Mouse (Mus musculus) left cerebral cortex, postnatal 14 days (tissue): ENCODE results near the gene Lars2. TPM values are rescaled to one million over a fixed set of nuclear protein-coding genes. Genes with fewer than 3 reads are reported as not detected.
"Not testable (repeated sequence)": the region's sequence is repeated elsewhere in the genome, so short reads cannot be mapped to it uniquely, and the experiment has no call there.

Source experiments
- DNase-seq, 2 experiments: peaks; one replicate each; pipeline ENCODE4 v3.0.0; 2021 to 2022; ENCODE audit warnings: low spot score in 2 of 2, mixed read lengths in 1 of 2
- intact Hi-C: fragments of 180-260 bp; cut with DNase I; formaldehyde crosslinking; loops from one replicate; pipeline ENCODE4 v1.15.1; 2025
- total RNA-seq, 2 experiments: library from RNA; stranded (reverse); gene quantifications; 2 replicates each; pipeline ENCODE4 v1.2.3; 2021

Lars2 gene
- total RNA-seq, 2 experiments from 2014 or later, result 29.7 to 35.2 TPM

DNA sequence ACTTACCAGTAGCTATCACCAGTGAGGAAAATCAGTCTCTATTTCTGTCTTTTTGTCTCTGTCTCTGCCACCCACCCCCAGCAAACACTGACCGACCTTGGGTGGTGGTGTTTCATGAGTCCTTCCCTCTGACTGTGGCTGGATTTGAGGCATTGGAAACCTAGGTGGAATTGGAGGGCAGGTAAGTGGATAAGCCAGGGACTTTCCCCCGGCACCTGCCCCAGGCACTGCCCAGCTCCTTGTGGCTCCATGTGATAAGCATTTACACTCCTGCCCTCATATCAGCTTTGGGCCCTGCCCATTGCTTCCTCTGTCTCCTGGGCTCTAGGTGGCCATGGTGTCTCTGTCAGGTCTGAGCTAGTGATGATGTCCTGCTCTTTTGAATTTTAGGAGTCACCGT lies 19.6 kb downstream of the Lars2 start:
- no peak for DNase-seq
- intact Hi-C loops, result loop anchor here (5.0 to 10.0 kb wide), 2 partner anchors 51 to 118 kb away; no protein-coding TSS in a partner anchor

DNA sequence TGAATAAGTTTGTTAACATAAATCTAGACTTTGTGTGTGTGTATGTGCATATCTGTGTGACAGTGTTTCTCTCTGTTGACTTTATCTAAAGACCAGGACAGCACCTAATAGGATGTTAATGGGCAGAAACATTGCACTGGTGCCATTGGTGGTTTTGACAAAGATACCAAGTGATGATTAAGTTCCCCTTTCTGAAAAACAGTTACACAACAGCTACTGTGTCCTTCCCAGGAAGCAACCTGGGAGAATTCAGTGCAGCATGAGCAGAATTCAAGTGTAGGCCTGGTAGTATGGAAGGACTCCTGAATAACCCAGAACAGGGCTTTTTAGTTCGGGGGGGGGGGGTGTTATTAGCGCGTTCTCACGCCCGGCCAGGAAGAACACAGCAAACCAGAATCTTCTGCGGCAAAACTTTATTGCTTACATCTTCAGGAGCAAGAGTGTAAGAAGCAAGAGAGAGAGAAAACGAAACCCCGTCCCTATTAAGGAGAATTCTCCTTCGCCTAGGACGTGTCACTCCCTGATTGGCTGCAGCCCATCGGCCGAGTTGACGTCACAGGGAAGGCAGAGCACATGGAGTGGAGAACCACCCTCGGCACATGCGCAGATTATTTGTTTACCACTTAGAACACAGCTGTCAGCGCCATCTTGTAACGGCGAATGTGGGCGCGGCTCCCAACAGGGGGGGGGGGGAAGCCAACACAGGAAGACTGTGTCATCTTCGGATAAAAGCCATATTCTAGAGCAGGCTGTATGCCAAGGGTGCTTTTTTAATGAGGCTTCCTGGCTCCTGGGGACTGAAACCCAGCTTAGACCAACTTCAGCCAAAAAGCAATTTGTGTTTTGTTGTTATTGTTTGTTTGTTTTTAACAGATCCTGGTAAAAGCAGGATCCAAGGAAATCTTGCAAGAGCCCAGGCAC lies 21.6 kb downstream of the Lars2 start:
- intact Hi-C loops, result loop anchor here (5.0 to 10.0 kb wide), 2 partner anchors 49 to 116 kb away; no protein-coding TSS in a partner anchor

DNA sequence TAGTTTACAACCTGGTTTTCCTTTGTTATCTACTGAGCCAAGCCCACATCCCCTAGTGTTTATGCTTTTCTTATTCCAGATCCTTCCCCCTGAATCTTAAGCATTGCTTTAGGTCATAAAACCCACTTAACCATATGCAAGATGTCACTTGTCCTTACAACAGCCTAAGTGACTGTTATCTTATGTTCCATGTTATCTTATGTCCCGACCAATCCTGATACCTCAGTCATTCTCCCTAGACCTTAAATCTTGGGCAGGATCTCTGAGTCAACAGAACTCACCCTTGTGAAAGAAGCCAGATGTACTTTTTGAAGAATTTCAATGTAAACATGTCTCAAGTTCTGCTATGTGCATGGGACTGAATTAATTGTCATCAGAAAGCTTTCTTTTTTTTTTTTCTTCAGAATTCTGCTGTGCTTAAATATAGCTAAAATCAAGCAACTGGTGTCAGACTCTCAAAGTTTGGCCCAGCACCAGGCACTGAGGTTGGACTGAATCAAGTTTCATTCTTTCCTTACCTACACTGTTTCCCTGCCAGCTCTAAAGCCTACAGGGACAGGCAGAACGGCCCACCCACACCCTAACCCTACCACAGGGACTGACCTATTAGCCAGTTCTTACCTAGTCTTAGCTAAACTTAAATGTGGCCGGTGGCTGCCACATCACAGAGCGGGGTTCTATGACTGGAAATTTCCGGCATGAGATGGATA lies 24.6 kb downstream of the Lars2 start:
- DNase-seq, result no peak
- intact Hi-C loops, result no loop called here

More for the DNA sequence above, 21.6 kb downstream of the Lars2 start:
- not testable (repeated sequence) for DNase-seq

DNA sequence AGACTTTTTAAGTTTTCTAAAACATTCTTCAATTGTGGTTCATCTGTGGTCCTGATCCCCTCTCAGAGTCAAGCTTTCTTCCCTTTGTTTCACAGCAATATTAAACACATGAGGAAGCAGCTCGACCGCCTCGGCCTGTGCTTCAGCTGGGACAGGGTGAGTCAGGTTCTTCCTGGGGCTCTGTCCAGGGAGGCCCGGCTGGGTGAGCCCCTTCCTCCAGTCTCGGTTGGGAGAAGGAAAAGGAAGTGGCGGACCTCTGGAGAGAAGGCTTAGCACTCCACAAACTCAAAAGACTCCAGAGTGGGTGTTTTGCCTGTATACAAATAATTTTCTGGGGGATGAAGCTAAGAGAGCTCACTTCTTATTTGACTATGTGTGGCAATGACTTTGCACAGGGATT lies 28.1 kb downstream of the Lars2 start:
- intact Hi-C loops, result no loop called here
- DNase-seq, result no peak

DNA sequence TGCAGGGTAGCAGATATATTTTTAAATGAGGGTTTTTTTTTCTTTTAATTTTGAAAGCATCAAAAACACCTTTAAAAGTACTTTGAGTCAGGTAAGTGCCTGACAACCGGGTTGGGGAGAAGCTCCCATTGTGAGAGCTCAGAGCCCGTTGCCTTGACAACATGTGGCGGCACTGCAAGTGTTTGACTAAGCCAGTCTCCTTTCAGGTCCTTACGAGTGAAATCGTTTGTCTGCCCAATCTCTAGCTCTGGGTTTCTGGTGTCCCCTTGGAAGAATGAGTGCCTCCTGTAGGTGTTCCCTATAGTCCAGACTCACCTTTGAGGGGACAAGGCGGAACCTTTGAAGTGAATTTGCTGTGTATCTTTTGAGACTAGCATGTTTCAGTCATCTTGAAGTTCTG lies 31.0 kb downstream of the Lars2 start:
- peak; percentile 45 to 58 for DNase-seq

DNA sequence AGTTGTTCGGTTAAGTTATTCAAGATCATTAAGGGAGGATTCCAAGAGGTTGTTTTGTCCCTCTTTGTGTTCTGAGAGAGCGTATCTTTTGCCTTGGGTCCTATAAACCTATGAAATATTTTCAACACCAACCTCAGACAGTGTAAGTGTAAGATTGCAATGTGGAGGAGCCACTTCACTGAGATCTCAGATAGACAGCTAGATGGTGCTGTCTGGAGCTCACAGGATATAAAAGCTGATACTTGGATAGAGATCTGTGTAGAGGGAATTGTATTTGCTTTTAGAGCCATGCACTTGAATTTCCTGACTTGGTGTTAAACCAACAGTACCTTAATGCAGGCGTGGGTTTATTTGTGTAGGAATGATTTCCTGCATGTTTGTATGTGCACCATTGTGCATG lies 35.5 kb downstream of the Lars2 start:
- intact Hi-C loops, result no loop called here
- DNase-seq, result peak in 1 of 2 experiments; percentile 28

More for the DNA sequence above, 31.0 kb downstream of the Lars2 start:
- intact Hi-C loops, result no loop called here

DNA sequence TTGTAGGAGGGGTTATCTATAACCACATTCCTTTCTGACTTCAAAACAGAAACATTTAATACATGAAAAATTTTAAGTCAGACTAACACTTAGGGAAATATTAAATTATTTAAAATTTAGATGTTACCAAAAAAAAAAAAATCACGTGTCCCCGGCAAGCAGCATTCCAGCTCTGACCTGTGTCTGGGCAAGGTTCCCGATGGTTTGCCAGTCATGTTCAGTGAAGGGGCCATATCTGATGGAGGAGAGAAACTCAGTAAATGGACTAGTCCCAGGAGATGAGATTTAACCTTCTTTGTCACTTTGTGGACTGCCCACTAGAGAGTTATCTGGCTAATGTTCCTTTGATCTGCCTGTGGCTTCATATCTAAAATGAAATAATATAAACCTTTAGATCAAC lies 36.3 kb downstream of the Lars2 start:
- intact Hi-C loops, result no loop called here
- no peak for DNase-seq

DNA sequence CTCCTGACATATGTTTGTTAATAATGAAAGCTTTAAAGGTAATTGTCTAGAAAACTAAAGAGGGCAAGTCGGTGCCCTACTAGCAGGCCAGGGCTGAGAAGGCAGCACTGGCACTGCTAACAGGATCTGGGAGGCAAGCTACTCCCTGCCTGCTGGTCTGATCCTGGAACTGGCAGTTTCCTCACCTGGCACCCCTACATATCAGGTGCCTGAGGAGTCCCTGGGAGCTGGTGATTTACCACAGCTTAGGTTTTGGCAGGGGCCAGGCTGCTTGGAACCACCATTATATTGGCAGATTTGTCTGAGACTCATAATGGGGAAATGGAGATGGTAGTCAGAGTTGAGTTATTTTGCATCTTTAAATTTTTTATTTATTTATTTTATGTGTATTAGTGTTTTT lies 38.5 kb downstream of the Lars2 start:
- DNase-seq, result no peak
- intact Hi-C loops, result no loop called here

DNA sequence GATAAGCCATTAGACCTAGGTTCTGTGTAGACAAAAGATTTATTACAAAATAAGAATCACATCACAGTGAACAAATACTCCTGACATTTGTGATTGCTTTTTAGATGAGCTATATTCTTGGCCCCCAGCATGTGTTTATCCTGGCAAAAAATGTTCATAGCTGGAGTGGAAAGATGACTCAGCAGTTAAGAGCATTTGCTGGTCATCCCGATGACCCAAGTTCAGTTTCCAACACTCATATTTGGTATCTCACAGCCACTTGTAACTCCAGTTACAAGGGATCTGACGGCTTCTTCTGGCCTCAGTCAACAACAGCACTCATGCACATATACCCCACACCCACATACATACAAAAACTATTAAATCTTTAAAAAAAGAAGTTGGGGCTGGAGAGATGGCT lies 42.0 kb downstream of the Lars2 start:
- intact Hi-C loops, result no loop called here
- no peak for DNase-seq

DNA sequence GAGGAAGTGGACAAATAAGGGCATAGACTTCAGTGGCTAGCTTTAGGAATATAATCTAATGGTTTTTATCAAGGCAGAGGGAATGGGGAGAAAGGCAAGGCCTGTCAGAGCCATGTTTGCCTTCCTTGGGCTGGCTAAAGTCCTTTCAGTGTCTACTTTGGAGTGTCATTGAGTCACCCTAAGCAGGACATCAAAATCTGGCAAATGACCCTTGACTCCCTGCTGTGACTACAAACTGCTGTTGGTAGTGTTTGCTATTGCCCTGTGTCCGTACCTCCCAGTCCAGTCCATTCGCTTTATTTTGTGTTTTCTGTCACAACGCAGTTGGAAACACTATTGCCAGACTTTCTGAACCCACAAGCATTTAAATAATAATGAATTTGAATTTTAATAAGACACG lies 63.1 kb downstream of the Lars2 start:
- intact Hi-C loops, result no loop called here
- no peak for DNase-seq

DNA sequence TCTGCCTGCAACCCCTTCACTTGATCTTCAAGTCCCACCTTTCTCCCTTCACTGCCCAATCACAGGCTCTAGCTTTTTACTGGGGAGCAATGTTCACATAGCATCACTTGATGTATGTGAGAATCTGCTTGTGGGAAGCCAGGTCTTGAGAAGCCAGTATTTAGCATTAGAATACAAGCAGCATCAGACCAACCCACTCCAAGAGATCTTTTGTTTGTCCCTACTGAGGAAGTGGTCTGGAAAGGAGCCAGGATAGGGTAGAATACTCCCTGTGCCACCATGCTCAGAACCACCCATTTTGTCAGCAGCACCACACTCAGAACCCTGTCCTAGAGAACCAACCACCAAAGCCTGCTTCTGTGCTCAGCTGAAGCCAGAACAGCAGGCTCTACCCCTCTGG lies 64.2 kb downstream of the Lars2 start:
- DNase-seq, result peak in 1 of 2 experiments; percentile 19
- intact Hi-C loops, result no loop called here

DNA sequence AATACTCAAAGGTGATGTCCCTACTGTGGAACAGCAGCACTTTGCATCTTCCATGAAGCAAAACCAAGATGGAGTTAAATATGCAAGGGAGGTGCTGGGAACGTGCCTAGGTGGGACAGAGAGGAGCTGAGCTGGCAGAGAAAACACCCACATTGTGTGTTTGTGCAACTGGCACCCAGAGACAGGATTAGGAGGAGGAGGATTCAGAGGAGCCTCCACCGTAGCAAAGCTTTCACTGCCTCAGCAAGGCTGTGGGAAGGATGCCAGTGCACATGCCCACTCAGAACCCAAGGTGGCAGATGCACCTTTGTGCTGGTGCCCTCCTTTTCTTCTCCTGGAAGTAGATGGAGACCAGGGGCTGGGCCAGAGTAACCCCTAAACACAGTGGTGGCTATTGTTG lies 71.5 kb downstream of the Lars2 start:
- intact Hi-C loops, result loop anchor here (2.0 to 5.0 kb wide), 2 partner anchors 51 to 177 kb away; partner anchors contain the start of gene Tmem158
- DNase-seq, result peak; percentile 34 to 48

DNA sequence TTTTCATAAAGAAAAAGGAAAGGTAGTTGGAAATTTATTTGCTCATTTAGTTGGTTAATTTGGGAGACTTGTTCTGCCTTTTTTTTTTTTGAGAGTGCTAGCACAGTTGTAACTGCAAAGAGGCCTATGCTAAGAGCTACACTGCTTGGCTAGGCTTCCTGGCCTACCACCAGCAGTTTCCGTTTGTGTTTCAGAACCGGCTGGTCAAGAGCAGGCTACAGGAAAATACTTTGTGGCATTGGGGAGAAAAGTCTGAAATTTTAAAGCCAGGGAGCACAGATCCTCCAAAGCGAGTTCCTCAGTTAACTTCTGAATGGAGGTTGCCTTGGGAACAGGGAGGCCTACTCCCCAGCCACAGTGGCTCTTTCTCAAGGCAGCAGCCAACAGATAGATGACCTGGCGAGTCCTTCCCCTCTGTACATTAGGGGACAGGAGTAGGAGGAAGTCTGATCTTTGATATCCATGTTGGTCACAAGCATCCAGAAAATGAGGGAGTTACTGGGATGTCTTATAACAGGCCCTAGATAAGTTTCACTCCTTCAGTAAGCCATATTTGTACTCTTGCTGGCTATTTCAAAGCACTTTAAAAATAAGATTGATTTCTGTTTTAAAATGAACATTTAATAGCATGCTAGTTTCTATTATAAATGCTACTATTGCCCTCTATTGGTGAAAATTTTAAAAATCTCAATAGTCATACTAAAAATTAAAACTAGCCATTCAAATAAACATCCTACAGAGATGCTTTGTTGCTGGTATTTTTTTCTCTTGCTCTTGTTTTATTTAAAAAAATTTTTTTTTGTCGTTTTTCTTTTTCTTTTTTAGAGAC lies 73.7 kb downstream of the Lars2 start:
- peak in 1 of 2 experiments; percentile 22 for DNase-seq
- intact Hi-C loops, result loop anchor here (5.0 kb wide), 1 partner anchor 283 kb away; no protein-coding TSS in a partner anchor

DNA sequence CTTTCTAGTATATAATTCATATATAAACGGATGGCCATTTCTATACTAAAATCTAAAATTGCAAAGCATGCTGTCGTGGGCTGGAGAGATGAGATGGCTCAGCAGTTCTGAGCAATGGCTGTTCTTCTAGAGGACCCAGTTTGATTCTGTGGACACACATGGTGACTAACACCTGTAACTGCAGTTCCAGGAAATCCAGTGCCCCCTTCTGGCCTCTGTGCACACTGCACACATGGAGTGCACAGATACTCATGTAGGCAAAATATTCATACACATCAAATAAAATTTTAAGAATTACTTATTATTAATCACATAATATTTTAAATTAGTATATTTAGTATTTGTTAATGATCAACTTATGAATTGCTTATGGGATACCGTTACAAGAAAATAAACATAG lies 80.4 kb downstream of the Lars2 start:
- peak in 1 of 2 experiments; percentile 52 for DNase-seq
- intact Hi-C loops, result not testable (repeated sequence)

DNA sequence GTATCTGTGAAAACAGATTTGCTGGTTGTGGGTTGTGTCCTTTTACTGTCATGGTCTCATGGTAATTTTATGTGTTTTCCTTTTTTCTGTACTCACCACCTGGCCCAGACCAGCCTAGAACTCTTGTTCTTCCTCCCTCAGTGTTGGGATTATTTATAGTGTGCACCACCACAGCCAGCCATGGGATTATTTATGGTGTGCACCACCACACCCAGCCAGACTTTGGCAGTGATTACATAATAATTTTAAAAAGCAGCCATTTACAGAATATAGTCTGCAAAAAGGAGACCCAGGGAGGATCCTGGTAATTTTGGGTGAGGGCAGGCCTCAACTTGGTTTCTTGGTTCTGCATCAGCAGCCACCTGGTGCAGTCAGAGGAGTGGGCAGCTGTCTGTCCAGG lies 81.9 kb downstream of the Lars2 start:
- DNase-seq, result no peak
- intact Hi-C loops, result no loop called here

DNA sequence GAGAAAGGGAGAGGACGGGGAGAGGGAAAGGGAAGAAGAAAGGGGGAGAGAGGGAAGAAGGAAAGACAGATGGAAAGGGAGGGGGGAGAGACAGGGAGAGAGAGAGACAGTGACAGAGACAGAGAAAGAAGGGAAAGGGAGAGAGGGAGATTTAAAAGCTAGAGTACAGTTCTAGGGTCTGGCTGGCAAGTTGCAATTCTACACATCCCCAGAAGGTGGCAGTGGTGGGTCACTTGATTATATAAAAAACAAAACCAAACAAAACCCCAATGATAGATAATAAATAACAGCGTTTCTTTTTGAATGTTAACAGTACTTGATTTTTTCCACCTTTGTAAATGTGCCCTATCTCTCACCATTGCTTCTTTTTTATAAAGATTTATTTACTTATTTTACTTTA lies 83.4 kb downstream of the Lars2 start:
- DNase-seq, result peak; percentile 46 to 64
- intact Hi-C loops, result loop anchor here (1.0 to 5.0 kb wide), 2 partner anchors 54 to 77 kb away; partner anchors contain the start of gene Sacm1l

DNA sequence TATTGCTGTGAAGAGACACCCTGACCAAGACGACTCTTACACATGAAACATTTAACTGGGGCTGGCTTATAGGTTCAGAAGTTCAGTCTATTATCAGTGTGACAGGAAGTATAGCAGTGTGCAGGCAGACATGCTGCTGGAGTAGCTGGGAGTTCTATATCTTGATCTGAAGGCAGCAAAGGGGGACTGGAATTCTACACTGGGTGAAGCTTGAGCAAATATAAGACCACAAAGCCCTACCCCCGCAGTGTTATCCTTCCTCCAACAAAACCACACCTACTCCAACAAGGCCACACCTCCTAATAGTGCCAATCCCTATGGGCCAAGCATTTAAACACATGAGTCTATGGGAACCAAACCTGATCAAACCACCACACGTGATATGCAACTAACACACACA lies 85.0 kb downstream of the Lars2 start:
- DNase-seq, result no peak
- intact Hi-C loops, result loop anchor here (5.0 kb wide), 1 partner anchor 76 kb away; the partner anchor contains the start of gene Sacm1l

DNA sequence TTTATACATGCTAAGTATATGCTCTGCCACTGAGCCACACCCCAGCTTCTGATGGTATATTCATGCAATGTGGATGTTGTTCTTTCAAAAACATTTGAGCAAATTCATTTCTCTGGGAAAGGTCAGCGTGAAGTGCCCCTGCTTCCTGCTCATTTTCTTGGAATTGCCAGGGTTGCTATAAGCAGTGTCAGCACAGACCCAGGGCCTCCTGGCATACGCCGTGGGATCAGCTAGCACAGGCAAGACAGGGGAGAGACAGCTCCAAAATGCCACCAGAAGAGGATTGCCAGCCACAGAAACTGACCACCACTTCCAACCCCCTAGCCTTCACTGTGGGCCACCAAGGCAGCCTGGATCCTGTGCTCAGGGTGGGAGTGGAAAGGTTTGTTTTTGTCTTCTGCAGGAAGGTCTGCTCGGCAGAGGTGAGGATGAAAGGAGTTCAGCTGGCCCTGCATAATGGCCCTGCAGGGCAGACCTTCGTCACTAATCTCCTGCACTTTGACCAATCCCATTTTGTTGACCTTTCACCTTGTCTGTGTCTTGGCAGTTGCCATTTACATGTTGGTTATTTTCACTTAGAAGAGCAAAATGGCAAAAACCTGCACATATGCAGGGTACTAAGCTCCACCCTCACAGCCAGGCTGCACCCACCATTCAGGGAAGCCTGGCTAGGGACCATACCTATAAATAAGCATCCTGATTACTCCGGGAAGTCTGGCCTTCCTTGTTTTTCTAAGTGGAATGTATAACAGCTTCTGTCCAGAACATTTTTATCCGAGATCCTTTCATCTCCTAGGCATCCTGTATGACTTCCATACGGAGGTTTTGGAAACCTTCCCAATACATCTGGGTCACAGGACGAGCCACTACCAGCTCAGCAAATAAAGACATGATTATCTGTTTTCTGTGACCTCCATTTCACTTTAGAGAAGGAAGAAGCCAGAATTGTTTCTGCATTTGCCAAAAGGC lies 90.2 kb downstream of the Lars2 start:
- intact Hi-C loops, result no loop called here
- DNase-seq, result no peak
